Mouse (Mus musculus) heart, postnatal 0 days (tissue): ENCODE measurements at regions not wholly inside any gene's neighbourhood (a gene's known extent, or its start where the extent isn't known, plus 50 kb on each side); places are given as distances from the start of the nearest gene placed in this dataset.

ENCODE experiments used
- ATAC-seq: fragments of 200-750 bp; cut with Nextera tagmentation; 2 replicates; pipeline ENCODE4 v1.8.0; 2017; ENCODE audit warnings: low read depth, moderate number of reproducible peaks, moderate library complexity; ENCODE audit not compliant: insufficient read depth
- DNase-seq: peaks from one replicate; pipeline ENCODE4 v3.0.0-alpha.2; 2016; ENCODE audit warnings: low spot score
- H3K27ac ChIP-seq: fragments of 300-500 bp; sonication (generic); 2 replicates; pipeline ENCODE4 v1.5.1; 2014; ENCODE audit warnings: low read depth, mild to moderate bottlenecking
- H3K27me3 ChIP-seq: fragments of 300-500 bp; sonication (generic); 2 replicates; pipeline ENCODE4 v1.6.1; 2014; ENCODE audit warnings: low read length, mixed read lengths; ENCODE audit not compliant: control insufficient read depth, insufficient read depth
- H3K36me3 ChIP-seq: fragments of 300-500 bp; sonication (generic); replicated peaks from 2 replicates; pipeline ENCODE4 v1.6.1; 2014; ENCODE audit warnings: low read length, mixed read lengths; ENCODE audit not compliant: control insufficient read depth, insufficient read depth
- H3K4me1 ChIP-seq: fragments of 300-500 bp; sonication (generic); 2 replicates; pipeline ENCODE4 v1.6.1; 2014; ENCODE audit warnings: antibody characterized with exemption; ENCODE audit not compliant: control insufficient read depth, insufficient read depth
- H3K4me2 ChIP-seq: fragments of 300-500 bp; sonication (generic); 2 replicates; pipeline ENCODE4 v1.6.1; 2014; ENCODE audit warnings: low read depth, mild to moderate bottlenecking, low read length, moderate library complexity
- H3K4me3 ChIP-seq: fragments of 300-500 bp; sonication (generic); 2 replicates; pipeline ENCODE4 v1.5.1; 2014; ENCODE audit warnings: low read depth, low read length
- H3K9ac ChIP-seq: fragments of 300-500 bp; sonication (generic); replicated peaks from 2 replicates; pipeline ENCODE4 v1.6.1; 2014; ENCODE audit warnings: low read depth, low read length, mixed read lengths
- H3K9me3 ChIP-seq: fragments of 300-500 bp; sonication (generic); replicated peaks from 2 replicates; pipeline ENCODE4 v1.6.1; 2016; ENCODE audit warnings: low read length; ENCODE audit not compliant: control insufficient read depth
- CTCF ChIP-seq: IDR thresholded peaks from 2 replicates; pipeline ENCODE4 v1.5.1; 2016; ENCODE audit warnings: antibody characterized with exemption, control low read depth, low read depth
- EP300 ChIP-seq: IDR thresholded peaks from 2 replicates; pipeline ENCODE4 v1.6.1; 2016; ENCODE audit warnings: antibody characterized with exemption, low read depth
- WGBS: fragments of 180-500 bp; shearing (Covaris S2); extraction: QIAGEN DNeasy Blood & Tissue Kit; methylation state at CpG from one replicate; pipeline ENCODE4 v1.1.7; 2014; 5-methylcytosine and 5-hydroxymethylcytosine counted together

GRCm38 (mm10) chr10:37812405-37812851, 673.7 kb upstream of the Marcks start:
- DNase-seq: peak; percentile 55
- no peak for TF ChIP-seq CTCF
- no peak for TF ChIP-seq EP300
- peak; percentile 39; the same call in 1 of the 2 replicates for ATAC-seq
- 5% methylated on average over 3 of the region's 3 CpGs for WGBS
- peaks cover 11% of the 10 kb centered on the region for H3K4me1 ChIP-seq
- H3K27me3 ChIP-seq: no peaks in the 10 kb centered on the region
- peak overlapping the region; percentile 41; the same call in 1 of the 2 replicates for H3K27ac ChIP-seq
- no peak overlapping the region for H3K9ac ChIP-seq
- H3K4me3 ChIP-seq: no peak overlapping the region
- H3K9me3 ChIP-seq: no peaks in the 10 kb centered on the region
- H3K36me3 ChIP-seq: no peaks in the 10 kb centered on the region
- H3K4me2 ChIP-seq: 0 out of 2 replicates have a peak overlapping the region, but pooled peaks have one; percentile 21

- DNase-seq (no peak), ATAC-seq (no peak)
- Histone ChIP-seq H3K27ac (0 out of 2 replicates have a peak overlapping the region, but pooled peaks have one; percentile 41), H3K9ac (no peak overlapping the region), H3K4me3 (no peak overlapping the region), H3K9me3 (no peaks in the 10 kb centered on the region), H3K36me3 (no peaks in the 10 kb centered on the region), H3K27me3 (no peaks in the 10 kb centered on the region), H3K4me1 (peaks cover 11% of the 10 kb centered on the region), H3K4me2 (no peak overlapping the region)
- TF ChIP-seq CTCF: no peak
- no peak for TF ChIP-seq EP300
- WGBS: 81% methylated on average over 5 of the region's 5 CpGs
These were observed 673.1 kb upstream of the Marcks start for GRCm38 (mm10) chr10:37811789-37812188.

- DNase-seq: no peak
- 72% methylated on average over 4 of the region's 4 CpGs for WGBS
- TF ChIP-seq EP300 (no peak), CTCF (no peak)
- H3K36me3 ChIP-seq: no peaks in the 10 kb centered on the region
- no peak overlapping the region for H3K27ac ChIP-seq
- H3K4me2 ChIP-seq: no peak overlapping the region
- H3K9ac ChIP-seq: no peak overlapping the region
- H3K27me3 ChIP-seq: no peaks in the 10 kb centered on the region
- no peak for ATAC-seq
- H3K4me1 ChIP-seq: no peaks in the 10 kb centered on the region
- H3K4me3 ChIP-seq: no peak overlapping the region
- H3K9me3 ChIP-seq: no peaks in the 10 kb centered on the region
These were observed 664.6 kb upstream of the Marcks start for GRCm38 (mm10) chr10:37803225-37803805.

GRCm38 (mm10) chr10:37799397-37799796, 660.7 kb upstream of the Marcks start:
- no peak for ATAC-seq
- H3K27ac ChIP-seq: no peak overlapping the region
- no peak overlapping the region for H3K4me2 ChIP-seq
- 65% methylated on average over 2 of the region's 2 CpGs for WGBS
- TF ChIP-seq EP300 (no peak), CTCF (no peak)
- H3K4me3 ChIP-seq: no peak overlapping the region
- DNase-seq: no peak
- no peaks in the 10 kb centered on the region for H3K9me3 ChIP-seq
- no peaks in the 10 kb centered on the region for H3K27me3 ChIP-seq
- no peak overlapping the region for H3K9ac ChIP-seq
- no peaks in the 10 kb centered on the region for H3K4me1 ChIP-seq
- H3K36me3 ChIP-seq: no peaks in the 10 kb centered on the region

GRCm38 (mm10) chr10:37798285-37798684, 659.6 kb upstream of the Marcks start:
- Histone ChIP-seq H3K9ac (no peak overlapping the region), H3K9me3 (no peaks in the 10 kb centered on the region), H3K27ac (no peak overlapping the region), H3K4me1 (no peaks in the 10 kb centered on the region), H3K27me3 (no peaks in the 10 kb centered on the region), H3K36me3 (no peaks in the 10 kb centered on the region), H3K4me3 (no peak overlapping the region), H3K4me2 (no peak overlapping the region)
- TF ChIP-seq CTCF: no peak
- TF ChIP-seq EP300: no peak
- ATAC-seq (no peak), DNase-seq (no peak)

GRCm38 (mm10) chr10:37797701-37798100, 659.0 kb upstream of the Marcks start:
- no peaks in the 10 kb centered on the region for H3K27me3 ChIP-seq
- no peak for TF ChIP-seq EP300
- TF ChIP-seq CTCF: no peak
- ATAC-seq: no peak
- H3K4me1 ChIP-seq: no peaks in the 10 kb centered on the region
- no peaks in the 10 kb centered on the region for H3K36me3 ChIP-seq
- WGBS: 67% methylated on average over 5 of the region's 5 CpGs
- H3K27ac ChIP-seq: no peak overlapping the region
- no peaks in the 10 kb centered on the region for H3K9me3 ChIP-seq
- no peak overlapping the region for H3K9ac ChIP-seq
- H3K4me3 ChIP-seq: no peak overlapping the region
- no peak overlapping the region for H3K4me2 ChIP-seq
- no peak for DNase-seq
